Mouse (Mus musculus): ENCODE data around the gene Trafd1. TPM values are rescaled to one million over a fixed set of nuclear protein-coding genes. Genes with fewer than 3 reads are reported as not detected.

The Trafd1 gene
- total RNA-seq, 2 experiments from 2014 or later: 54.2 to 59.1 TPM

DNA sequence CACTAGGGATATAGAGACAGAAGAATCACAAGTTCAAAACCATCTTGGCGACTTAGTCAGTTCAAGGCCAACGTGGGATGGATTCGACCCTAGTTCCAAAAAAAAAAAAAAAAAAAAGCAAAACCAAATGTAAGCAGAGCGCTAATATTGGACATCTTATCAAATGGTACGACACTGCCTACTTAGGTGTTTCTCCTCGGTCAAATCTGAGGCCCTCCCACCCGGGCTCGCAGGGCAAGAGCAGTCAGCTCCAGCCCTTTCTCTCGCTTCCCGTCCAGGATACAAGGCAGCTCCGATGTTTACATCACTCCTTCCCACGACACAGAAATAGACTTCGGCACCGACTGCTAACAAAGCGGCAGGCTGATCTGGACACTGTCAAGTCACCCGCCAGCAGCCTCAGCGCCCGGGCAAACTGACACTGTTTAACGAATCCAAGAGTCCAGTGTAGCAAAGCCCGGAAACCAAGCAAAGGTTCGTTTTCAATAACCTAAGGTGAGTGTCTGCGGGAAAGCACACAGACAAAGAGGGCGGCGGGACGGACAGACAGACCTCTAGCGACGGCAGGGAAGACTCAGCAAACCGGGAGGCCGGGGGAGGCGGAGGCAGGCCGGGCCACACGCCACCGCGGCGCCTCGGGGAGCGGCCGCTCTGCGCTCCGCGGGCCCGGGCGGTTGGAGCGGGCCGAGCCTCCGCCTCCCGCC is 523 bp downstream of the Trafd1 start:
- no peak for DNase-seq

DNA sequence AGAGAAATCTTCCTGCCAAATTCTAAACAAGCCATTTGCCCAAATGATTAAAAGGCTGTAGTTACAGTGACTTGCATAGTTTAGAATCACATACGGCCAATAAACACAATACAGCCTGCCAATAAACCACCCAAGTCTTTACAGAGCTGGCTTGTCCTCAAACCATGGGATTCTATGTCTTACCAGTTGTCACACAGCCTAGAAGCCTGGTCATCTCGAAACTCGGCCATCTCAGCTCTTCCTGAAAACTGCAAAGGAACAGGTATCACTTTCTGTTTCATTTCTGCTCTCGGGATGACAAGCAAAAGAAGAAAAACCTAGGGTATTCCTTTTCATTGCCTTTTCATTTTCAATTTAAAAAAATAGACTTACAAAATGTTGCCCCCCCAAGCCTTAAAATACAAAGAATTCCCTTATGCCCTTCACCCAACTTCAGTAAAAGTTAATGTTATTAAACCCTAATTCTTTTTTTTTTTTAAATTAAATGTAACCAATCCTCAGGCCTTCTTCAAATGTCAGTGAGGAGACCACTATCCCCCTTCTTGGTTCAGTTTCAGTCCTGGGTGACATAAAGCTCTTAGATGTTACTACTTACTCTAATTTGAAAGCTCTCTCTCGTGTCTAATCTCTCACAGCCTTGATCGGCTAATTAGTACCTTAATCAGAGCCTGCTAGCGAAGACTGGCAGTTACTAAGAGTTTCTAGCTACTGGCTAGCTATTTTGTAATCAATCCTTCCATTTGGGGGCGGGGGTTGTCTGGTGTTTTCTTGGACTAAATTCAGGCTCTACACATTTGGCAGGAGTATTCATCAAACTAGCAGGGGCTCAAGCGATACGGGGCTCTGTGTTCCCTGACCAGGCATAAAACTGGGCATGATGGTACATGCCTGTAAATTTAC is 1.3 kb downstream of the Trafd1 start:
- DNase-seq: no peak

DNA sequence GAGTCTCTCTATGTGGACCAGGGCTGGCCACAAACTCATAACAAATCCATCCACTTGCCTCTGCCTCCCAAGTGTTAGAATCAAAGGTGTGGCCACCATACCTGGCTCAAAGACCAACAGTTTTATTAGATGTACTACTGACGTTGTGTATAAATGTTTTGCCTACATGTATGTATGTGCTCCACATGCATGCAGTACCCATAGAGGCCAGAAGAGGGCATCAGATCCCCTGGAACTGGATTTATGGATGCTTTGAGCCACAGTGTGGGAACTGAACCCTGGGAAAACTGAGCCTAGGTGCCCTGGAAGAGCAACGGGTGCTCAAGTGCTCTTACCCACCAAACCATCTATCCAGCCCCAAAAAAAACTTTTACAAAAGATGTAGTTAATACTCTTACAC is 4.7 kb downstream of the Trafd1 start:
- DNase-seq: no peak

- no peak for DNase-seq
These were observed 6.7 kb downstream of the Trafd1 start for GRCm38 (mm10) chr5:121378678-121379256.

GRCm38 (mm10) chr5:121376972-121377371 is 8.5 kb downstream of the Trafd1 start:
- peak; percentile 54 for DNase-seq

- DNase-seq: no peak
These were observed 10.6 kb downstream of the Trafd1 start for GRCm38 (mm10) chr5:121374790-121375189.

- no peak for DNase-seq
These were observed 13.7 kb downstream of the Trafd1 start for GRCm38 (mm10) chr5:121371712-121372111.

DNA sequence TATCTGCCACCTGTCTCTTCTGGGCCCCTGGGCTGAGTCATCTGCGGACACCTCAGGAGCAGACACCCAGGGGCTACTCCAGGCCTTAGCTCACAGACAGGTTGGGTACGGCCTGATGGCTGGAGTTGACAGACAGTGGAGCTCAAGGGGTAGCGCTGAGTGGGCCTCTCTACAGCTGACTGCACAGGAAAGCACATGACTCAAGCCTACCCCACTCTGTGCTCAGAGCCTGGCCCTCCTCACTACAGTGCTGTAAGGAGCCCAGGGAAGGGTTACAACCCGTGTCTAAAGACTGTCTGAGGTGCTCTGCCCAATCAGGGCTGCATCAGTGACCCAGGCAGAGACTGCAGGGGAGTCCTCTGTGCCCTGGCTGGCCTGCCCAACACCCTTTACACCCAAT is 18.2 kb downstream of the Trafd1 start:
- no peak for DNase-seq

DNA sequence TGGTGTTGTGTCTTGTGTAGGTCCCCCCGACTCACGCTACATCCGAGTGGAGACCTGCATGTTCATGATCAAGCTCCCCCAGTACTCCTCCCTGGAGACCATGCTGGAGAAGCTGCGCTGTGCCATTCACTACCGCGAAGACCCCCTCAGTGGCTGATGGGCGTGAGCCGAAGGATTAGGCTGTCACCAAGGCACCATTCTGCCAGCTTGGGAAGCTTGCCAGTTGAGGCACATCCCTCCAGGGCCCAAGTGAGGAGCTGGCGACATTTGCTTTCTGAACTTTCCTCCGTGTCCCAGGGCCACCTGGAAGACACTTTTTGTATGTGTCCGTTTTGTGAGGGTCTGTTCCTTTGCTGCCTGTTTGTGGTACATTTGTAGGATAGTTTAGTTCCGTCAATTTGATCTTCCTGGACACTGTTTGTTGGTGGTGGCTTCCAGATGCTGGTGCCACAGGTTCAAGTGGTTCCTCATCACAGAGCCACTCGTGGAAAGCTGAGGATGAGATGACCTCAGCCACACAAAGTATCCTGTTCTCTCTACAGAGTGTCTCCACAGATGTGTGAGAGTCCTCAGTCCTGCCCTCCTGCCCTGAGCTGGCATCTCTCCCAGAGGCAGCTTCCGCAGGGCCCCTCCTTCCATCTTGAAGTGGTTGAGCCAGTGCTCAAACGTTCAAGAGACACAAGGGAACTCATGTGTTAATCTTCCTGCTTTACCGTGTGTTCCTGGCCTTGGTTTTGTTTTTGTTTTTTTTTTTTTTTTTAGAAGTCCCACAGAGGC is 18.8 kb downstream of the Trafd1 start:
- DNase-seq: no peak

DNA sequence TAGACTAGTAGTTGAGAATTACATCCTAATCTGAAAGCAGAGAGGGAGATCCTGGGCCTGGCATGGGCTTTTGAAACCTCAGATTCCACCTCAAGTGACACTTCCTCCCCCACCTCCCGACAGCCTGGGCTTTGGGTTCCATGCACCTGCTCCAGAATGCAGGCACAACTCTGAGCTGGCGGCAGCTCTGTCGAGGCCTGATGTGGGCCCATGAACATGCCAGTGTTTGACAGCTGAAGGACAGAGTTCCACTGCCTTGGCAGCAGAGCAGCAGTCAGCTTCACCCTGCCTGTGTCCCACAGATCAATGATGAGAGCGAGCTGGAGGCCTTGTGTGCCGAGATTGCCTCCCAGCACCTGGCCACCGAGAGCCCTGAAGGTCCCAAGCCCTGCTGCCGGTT is 22.0 kb downstream of the Trafd1 start:
- DNase-seq: no peak

DNA sequence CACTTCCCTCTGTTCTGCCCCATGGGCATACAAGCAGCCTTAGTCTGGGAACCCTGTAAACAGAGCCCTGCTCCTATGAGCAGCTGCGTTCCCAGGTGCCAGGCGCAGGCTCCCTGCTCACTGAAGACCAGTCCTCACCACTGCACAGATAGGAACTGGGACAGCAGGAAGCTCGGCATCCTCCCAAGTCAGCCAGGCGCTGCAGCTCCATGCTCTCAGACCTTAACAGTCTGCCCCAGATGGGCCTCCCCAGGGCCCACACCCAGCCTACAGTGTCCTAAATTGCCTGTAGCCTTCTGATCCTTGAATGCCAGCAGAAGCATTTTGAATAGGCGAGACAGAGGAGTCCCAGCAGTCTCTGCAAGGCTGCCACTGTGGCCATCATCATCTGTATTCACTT is 23.7 kb downstream of the Trafd1 start:
- DNase-seq: peak; percentile 46

GRCm38 (mm10) chr5:121359229-121359628 is 26.2 kb downstream of the Trafd1 start:
- no peak for DNase-seq

DNA sequence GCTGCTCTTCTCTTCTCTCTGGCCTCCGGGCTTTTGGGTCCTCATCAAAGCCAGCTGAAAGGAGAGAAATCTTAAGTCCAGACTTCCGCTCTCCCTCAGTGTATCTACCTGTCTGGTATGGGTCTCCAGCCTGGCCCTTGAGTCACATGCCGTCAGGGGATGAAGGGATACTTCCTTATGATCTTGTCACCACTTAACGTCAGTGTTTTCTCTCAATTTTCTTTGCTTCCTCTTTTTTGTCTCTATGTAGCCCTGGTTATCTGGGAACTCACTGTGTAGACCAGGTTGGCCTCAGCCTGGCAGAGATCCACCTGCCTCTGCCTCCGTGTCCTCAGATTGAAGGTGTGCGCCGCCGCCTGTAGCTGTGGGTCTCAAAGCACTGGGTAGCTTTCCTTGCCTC is 41.4 kb downstream of the Trafd1 start:
- DNase-seq: no peak

DNA sequence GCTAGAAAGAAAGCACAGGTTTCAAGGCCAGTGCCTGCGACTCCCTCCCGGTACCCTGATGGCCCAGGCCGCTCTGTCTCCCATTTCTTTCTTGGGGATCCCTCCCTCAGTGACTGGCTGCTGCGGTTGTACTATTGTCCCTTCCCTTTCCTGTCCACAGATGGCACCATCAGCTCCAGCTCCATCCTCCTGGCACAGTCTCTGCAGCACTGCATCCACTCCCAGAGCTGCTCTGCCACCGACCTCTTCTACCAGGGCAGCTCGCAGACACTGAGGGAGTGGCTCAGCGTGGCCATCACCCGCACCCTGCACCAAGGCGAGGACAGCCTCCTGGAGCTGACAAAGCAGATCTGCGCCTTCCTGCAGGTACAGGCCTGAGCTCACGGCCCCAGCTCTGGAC is 42.9 kb downstream of the Trafd1 start:
- DNase-seq: no peak

DNA sequence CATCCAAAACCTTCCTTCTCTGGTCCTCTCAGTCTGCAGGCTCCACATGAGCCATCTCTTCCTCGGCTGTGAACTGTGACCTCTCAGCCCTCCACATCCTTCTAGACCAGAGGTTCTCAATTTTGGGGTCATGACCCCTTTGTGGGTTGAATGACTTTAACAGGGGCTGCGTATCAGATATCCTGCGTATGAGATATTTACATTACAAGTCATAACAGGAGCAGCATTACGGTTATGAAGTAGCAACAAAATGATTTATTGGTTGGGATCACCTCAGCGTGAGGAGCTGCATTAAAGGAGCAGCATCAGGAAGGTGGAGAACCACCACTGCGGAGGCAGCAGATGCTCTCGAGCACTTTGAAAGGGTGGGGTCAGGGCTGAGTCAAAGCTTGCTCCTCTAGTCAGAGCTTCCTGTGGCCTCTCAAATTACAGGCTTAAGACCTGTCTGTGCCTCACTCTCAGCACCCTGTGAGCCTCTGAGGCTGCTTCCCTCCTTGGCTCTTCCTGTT is 44.4 kb downstream of the Trafd1 start:
- no peak for DNase-seq

- DNase-seq: no peak
These were observed 45.8 kb downstream of the Trafd1 start for GRCm38 (mm10) chr5:121339507-121340230.

- no peak for DNase-seq
These were observed 48.7 kb downstream of the Trafd1 start for GRCm38 (mm10) chr5:121336776-121337175.

GRCm38 (mm10) chr5:121336009-121336408 is 49.4 kb downstream of the Trafd1 start:
- DNase-seq: no peak

DNA sequence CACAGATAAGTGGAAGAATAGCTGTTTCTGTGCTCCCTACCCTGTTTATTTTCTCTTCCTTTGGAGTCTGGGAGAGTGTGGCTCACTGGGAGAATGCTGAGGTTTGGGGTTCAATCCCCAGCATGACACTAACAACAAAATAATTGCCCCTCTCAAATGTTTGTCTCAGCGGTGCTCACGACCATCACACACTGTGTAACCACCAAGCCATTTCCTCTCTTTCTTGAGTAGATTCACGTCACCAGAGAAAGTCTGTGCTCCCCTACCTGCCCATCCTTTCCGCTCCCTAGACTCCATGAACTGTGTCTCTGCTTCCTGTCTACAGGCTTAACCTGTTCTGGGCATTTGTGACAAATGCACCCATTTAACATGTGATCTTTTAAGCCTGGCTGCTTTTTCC is 50.0 kb downstream of the Trafd1 start:
- no peak for DNase-seq

DNA sequence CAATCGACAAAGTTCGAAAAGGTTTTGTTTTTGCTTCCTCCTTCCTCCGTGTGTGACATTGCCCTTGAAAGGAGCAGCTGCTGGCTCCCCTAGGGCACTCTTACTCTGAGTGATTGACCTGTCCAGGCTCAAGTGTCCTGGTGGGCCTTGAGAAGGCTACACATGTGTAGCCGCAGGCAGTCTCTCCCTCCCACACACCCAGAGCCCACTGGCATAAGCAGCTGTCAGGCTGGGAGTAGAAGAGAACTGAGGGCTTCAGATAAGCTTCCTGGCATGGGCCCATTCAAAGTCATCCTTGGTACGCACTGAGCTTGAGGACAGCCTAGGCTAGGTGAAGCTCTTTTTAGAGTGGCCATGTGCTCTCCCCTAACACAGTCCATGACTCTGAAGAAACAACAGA is 51.0 kb downstream of the Trafd1 start:
- no peak for DNase-seq

DNA sequence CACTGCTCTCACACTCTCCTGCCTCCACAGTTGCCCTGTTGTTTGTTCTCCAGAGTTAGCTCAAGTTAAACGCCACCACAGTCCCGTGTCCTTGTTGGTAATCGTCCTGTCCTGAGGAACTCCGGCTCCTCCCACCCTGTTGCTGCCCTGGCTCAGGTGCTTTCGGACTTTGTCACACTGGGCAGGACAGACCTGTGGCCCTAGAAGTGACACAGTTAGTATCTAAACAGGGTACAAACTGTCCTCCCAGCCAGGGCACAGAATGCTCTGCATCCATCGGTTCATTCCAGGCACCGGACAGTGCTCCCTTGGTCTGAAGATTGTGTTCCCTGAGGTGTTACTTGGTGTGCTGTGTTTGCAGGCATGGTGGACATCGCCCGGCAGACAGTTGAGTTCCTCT is 51.5 kb downstream of the Trafd1 start:
- no peak for DNase-seq

- DNase-seq: no peak
These were observed 53.7 kb downstream of the Trafd1 start for GRCm38 (mm10) chr5:121331731-121332130.

Measured in gastrocnemius, postnatal 10 days (tissue).